Mouse (Mus musculus) hindbrain, embryonic 12.5 days (tissue): ENCODE results near the gene Prpf19. TPM values are rescaled to one million over a fixed set of nuclear protein-coding genes. Genes with fewer than 3 reads are reported as not detected.
A peak's percentile ranks its signal among the peaks of the same experiment; 100 is the strongest.

Experiments used
- ATAC-seq: fragments of 200-750 bp; cut with Nextera tagmentation; 2 replicates; pipeline ENCODE4 v1.8.0; 2017; ENCODE audit warnings: moderate TSS enrichment; ENCODE audit not compliant: low FRiP score
- H3K27ac ChIP-seq: fragments of 300-500 bp; sonication (generic); 2 replicates; pipeline ENCODE4 v1.5.1; 2016; ENCODE audit warnings: mild to moderate bottlenecking
- H3K27me3 ChIP-seq: fragments of 300-500 bp; sonication (generic); 2 replicates; pipeline ENCODE4 v1.6.1; 2016; ENCODE audit warnings: mild to moderate bottlenecking
- H3K36me3 ChIP-seq: fragments of 300-500 bp; sonication (generic); 2 replicates; pipeline ENCODE4 v1.6.1; 2016; ENCODE audit warnings: mild to moderate bottlenecking
- H3K4me1 ChIP-seq: fragments of 300-500 bp; sonication (generic); 2 replicates; pipeline ENCODE4 v1.6.1; 2016
- H3K4me2 ChIP-seq: fragments of 300-500 bp; sonication (generic); replicated peaks from 2 replicates; pipeline ENCODE4 v1.6.1; 2016; ENCODE audit warnings: mild to moderate bottlenecking
- H3K4me3 ChIP-seq: fragments of 300-500 bp; sonication (generic); 2 replicates; pipeline ENCODE4 v1.5.1; 2016; ENCODE audit warnings: mild to moderate bottlenecking
- H3K9ac ChIP-seq: fragments of 300-500 bp; sonication (generic); 2 replicates; pipeline ENCODE4 v1.6.1; 2016; ENCODE audit warnings: mild to moderate bottlenecking, moderate library complexity
- H3K9me3 ChIP-seq: fragments of 300-500 bp; sonication (generic); replicated peaks from 2 replicates; pipeline ENCODE4 v1.6.1; 2016; ENCODE audit warnings: mild to moderate bottlenecking
- WGBS: fragments of 180-500 bp; shearing (Covaris S2); methylation state at CpG from one replicate; pipeline ENCODE4 v1.1.7; 2016; 5-methylcytosine and 5-hydroxymethylcytosine counted together
- polyA plus RNA-seq: library from polyadenylated mRNA; unstranded; fragments of >200 nt; fragmentation: Nextera tagmentation; extraction: Ambion mirVana; gene quantifications from 2 replicates; pipeline ENCODE4 v1.2.1, GENCODE M21; 2016

Gene Prpf19
- polyA plus RNA-seq, 1 experiment from 2014 or later, result 37.7 TPM

GRCm38 (mm10) chr19:10900315-10900714, 5.3 kb downstream of the Prpf19 start:
- ATAC-seq, result no peak
- 88% methylated on average over 6 of the region's 6 CpGs for WGBS
- peaks cover 15% of the 10 kb centered on the region for H3K4me1 ChIP-seq
- H3K9me3 ChIP-seq, result no peaks in the 10 kb centered on the region
- no peak overlapping the region for H3K4me3 ChIP-seq
- H3K27me3 ChIP-seq, result no peaks in the 10 kb centered on the region
- H3K36me3 ChIP-seq, result peaks cover 73% of the 10 kb centered on the region
- H3K4me2 ChIP-seq, result no peak overlapping the region
- no peak overlapping the region for H3K27ac ChIP-seq
- no peak overlapping the region for H3K9ac ChIP-seq

- H3K4me3 ChIP-seq, result no peak overlapping the region
- H3K9me3 ChIP-seq, result no peaks in the 10 kb centered on the region
- no peak overlapping the region for H3K4me2 ChIP-seq
- H3K27me3 ChIP-seq, result no peaks in the 10 kb centered on the region
- peaks cover 12% of the 10 kb centered on the region for H3K4me1 ChIP-seq
- H3K9ac ChIP-seq, result no peak overlapping the region
- no peak for ATAC-seq
- H3K36me3 ChIP-seq, result peaks cover 80% of the 10 kb centered on the region
- WGBS, result 93% methylated on average over 5 of the region's 5 CpGs
- no peak overlapping the region for H3K27ac ChIP-seq
These were observed 6.0 kb downstream of the Prpf19 start for GRCm38 (mm10) chr19:10901046-10901445.

- WGBS, result 90% methylated on average over 5 of the region's 5 CpGs
- H3K36me3 ChIP-seq, result peaks cover 86% of the 10 kb centered on the region
- no peak overlapping the region for H3K27ac ChIP-seq
- no peaks in the 10 kb centered on the region for H3K9me3 ChIP-seq
- H3K9ac ChIP-seq, result no peak overlapping the region
- no peaks in the 10 kb centered on the region for H3K4me1 ChIP-seq
- no peaks in the 10 kb centered on the region for H3K27me3 ChIP-seq
- no peak overlapping the region for H3K4me3 ChIP-seq
- ATAC-seq, result no peak
- H3K4me2 ChIP-seq, result no peak overlapping the region
These were observed 9.5 kb downstream of the Prpf19 start for GRCm38 (mm10) chr19:10904512-10904911.

GRCm38 (mm10) chr19:10904927-10905727, 10.1 kb downstream of the Prpf19 start:
- Histone ChIP-seq H3K9ac (no peak overlapping the region), H3K27me3 (no peaks in the 10 kb centered on the region), H3K4me1 (no peaks in the 10 kb centered on the region), H3K9me3 (no peaks in the 10 kb centered on the region), H3K4me2 (no peak overlapping the region), H3K36me3 (peaks cover 80% of the 10 kb centered on the region), H3K27ac (0 out of 2 replicates have a peak overlapping the region, but pooled peaks have one; percentile 2), H3K4me3 (no peak overlapping the region)
- 0 out of 2 replicates have a peak, but pooled peaks have one; percentile 29 for ATAC-seq
- WGBS, result 67% methylated on average over 7 of the region's 7 CpGs

GRCm38 (mm10) chr19:10905728-10906000, 10.6 kb downstream of the Prpf19 start:
- H3K4me2 ChIP-seq, result no peak overlapping the region
- no peaks in the 10 kb centered on the region for H3K9me3 ChIP-seq
- no peaks in the 10 kb centered on the region for H3K4me1 ChIP-seq
- H3K27ac ChIP-seq, result 0 out of 2 replicates have a peak overlapping the region, but pooled peaks have one; percentile 2
- 90% methylated on average over 5 of the region's 5 CpGs for WGBS
- H3K4me3 ChIP-seq, result no peak overlapping the region
- ATAC-seq, result no peak
- H3K36me3 ChIP-seq, result peaks cover 75% of the 10 kb centered on the region
- H3K27me3 ChIP-seq, result no peaks in the 10 kb centered on the region
- no peak overlapping the region for H3K9ac ChIP-seq

GRCm38 (mm10) chr19:10907891-10908290, 12.9 kb downstream of the Prpf19 start:
- Histone ChIP-seq H3K9me3 (no peaks in the 10 kb centered on the region), H3K4me3 (no peak overlapping the region), H3K4me1 (no peaks in the 10 kb centered on the region), H3K27me3 (no peaks in the 10 kb centered on the region), H3K4me2 (no peak overlapping the region), H3K9ac (no peak overlapping the region), H3K36me3 (peaks cover 53% of the 10 kb centered on the region), H3K27ac (no peak overlapping the region)
- WGBS, result 56% methylated on average over 3 of the region's 3 CpGs
- no peak for ATAC-seq

GRCm38 (mm10) chr19:10909087-10909721, 14.2 kb downstream of the Prpf19 start:
- Histone ChIP-seq H3K9me3 (no peaks in the 10 kb centered on the region), H3K4me2 (no peak overlapping the region), H3K4me1 (no peaks in the 10 kb centered on the region), H3K36me3 (peaks cover 40% of the 10 kb centered on the region), H3K4me3 (no peak overlapping the region), H3K27me3 (no peaks in the 10 kb centered on the region), H3K27ac (no peak overlapping the region), H3K9ac (no peak overlapping the region)
- 76% methylated on average over 6 of the region's 6 CpGs for WGBS
- ATAC-seq, result no peak

- no peak overlapping the region for H3K9ac ChIP-seq
- no peak overlapping the region for H3K4me2 ChIP-seq
- WGBS, result 75% methylated on average over 7 of the region's 7 CpGs
- no peak overlapping the region for H3K4me3 ChIP-seq
- no peaks in the 10 kb centered on the region for H3K36me3 ChIP-seq
- ATAC-seq, result no peak
- H3K9me3 ChIP-seq, result no peaks in the 10 kb centered on the region
- H3K27me3 ChIP-seq, result no peaks in the 10 kb centered on the region
- H3K4me1 ChIP-seq, result no peaks in the 10 kb centered on the region
- no peak overlapping the region for H3K27ac ChIP-seq
These were observed 19.3 kb downstream of the Prpf19 start for GRCm38 (mm10) chr19:10914291-10914690.

- Histone ChIP-seq H3K36me3 (no peaks in the 10 kb centered on the region), H3K27ac (no peak overlapping the region), H3K4me2 (no peak overlapping the region), H3K9ac (0 out of 2 replicates have a peak overlapping the region, but pooled peaks have one; percentile 32), H3K4me3 (no peak overlapping the region), H3K9me3 (no peaks in the 10 kb centered on the region), H3K27me3 (no peaks in the 10 kb centered on the region), H3K4me1 (no peaks in the 10 kb centered on the region)
- no peak for ATAC-seq
- 79% methylated on average over 2 of the region's 2 CpGs for WGBS
These were observed 19.8 kb downstream of the Prpf19 start for GRCm38 (mm10) chr19:10914870-10915269.

GRCm38 (mm10) chr19:10916506-10916905, 21.5 kb downstream of the Prpf19 start:
- Histone ChIP-seq H3K36me3 (no peaks in the 10 kb centered on the region), H3K9me3 (no peaks in the 10 kb centered on the region), H3K27me3 (no peaks in the 10 kb centered on the region), H3K9ac (no peak overlapping the region), H3K4me1 (no peaks in the 10 kb centered on the region), H3K27ac (no peak overlapping the region), H3K4me2 (no peak overlapping the region), H3K4me3 (no peak overlapping the region)
- WGBS, result 65% methylated on average over 5 of the region's 5 CpGs
- ATAC-seq, result no peak

- no peak overlapping the region for H3K4me2 ChIP-seq
- H3K36me3 ChIP-seq, result no peaks in the 10 kb centered on the region
- no peak overlapping the region for H3K9ac ChIP-seq
- no peak for ATAC-seq
- no peak overlapping the region for H3K4me3 ChIP-seq
- WGBS, result 88% methylated on average over 10 of the region's 10 CpGs
- no peaks in the 10 kb centered on the region for H3K4me1 ChIP-seq
- no peaks in the 10 kb centered on the region for H3K27me3 ChIP-seq
- no peaks in the 10 kb centered on the region for H3K9me3 ChIP-seq
- H3K27ac ChIP-seq, result no peak overlapping the region
These were observed 23.4 kb downstream of the Prpf19 start for GRCm38 (mm10) chr19:10918321-10918991.

- no peak for ATAC-seq
- Histone ChIP-seq H3K27ac (no peak within 1 kb of the TSS), H3K9me3 (no peaks in the 10 kb centered on the region), H3K27me3 (no peaks in the 10 kb centered on the region), H3K4me1 (no peaks in the 10 kb centered on the region), H3K4me3 (no peak within 1 kb of the TSS), H3K4me2 (no peak within 1 kb of the TSS), H3K9ac (no peak within 1 kb of the TSS), H3K36me3 (no peaks in the 10 kb centered on the region)
- WGBS, result 56% methylated on average over 2 of the region's 2 CpGs
These were observed 25.5 kb downstream of the Prpf19 start, which contains the start of gene Zp1 for GRCm38 (mm10) chr19:10920532-10920931. Gene Zp1 (minus strand): TSS chr19:10920632.
